Mouse (Mus musculus) adrenal gland, adult 8-10 months (tissue): ENCODE results near the gene Atf7ip. TPM values are rescaled to one million over a fixed set of nuclear protein-coding genes. Genes with fewer than 3 reads are reported as not detected.

Experiments used
- DNase-seq: peaks from one replicate; pipeline ENCODE4 v3.0.0; 2022
- total RNA-seq, 4 experiments: library from RNA; stranded (reverse); gene quantifications; 2 replicates each; pipeline ENCODE4 v1.2.4; 2022

Gene Atf7ip
- total RNA-seq, 4 experiments from 2014 or later: 79.2 to 127 (median 99.1) TPM

- peak; percentile 50 for DNase-seq
Measured at GRCm38 (mm10) chr6:136554774-136555522, 49.0 kb downstream of the Atf7ip start.

GRCm38 (mm10) chr6:136555523-136555915, 49.6 kb downstream of the Atf7ip start:
- peak; percentile 47 for DNase-seq

GRCm38 (mm10) chr6:136558288-136559005, 52.5 kb downstream of the Atf7ip start:
- no peak for DNase-seq

- DNase-seq: no peak
Measured at GRCm38 (mm10) chr6:136566002-136566401, 60.0 kb downstream of the Atf7ip start.

- no peak for DNase-seq
Measured at GRCm38 (mm10) chr6:136590739-136591138, 84.8 kb downstream of the Atf7ip start.

- no peak for DNase-seq
Measured at GRCm38 (mm10) chr6:136594541-136594940, 88.6 kb downstream of the Atf7ip start.

- no peak for DNase-seq
Measured at GRCm38 (mm10) chr6:136602601-136603000, 96.6 kb downstream of the Atf7ip start.

- DNase-seq: peak; percentile 19
Measured at GRCm38 (mm10) chr6:136611351-136612215, 105.6 kb downstream of the Atf7ip start.

- no peak for DNase-seq
Measured at GRCm38 (mm10) chr6:136612312-136612711, 106.3 kb downstream of the Atf7ip start.

- no peak for DNase-seq
Measured at GRCm38 (mm10) chr6:136614156-136614555, 108.2 kb downstream of the Atf7ip start.

GRCm38 (mm10) chr6:136620361-136621139, 114.6 kb downstream of the Atf7ip start:
- peak; percentile 50 for DNase-seq

GRCm38 (mm10) chr6:136625421-136625820, 119.5 kb downstream of the Atf7ip start:
- DNase-seq: no peak

GRCm38 (mm10) chr6:136629639-136630038, 123.7 kb downstream of the Atf7ip start:
- DNase-seq: no peak

- DNase-seq: no peak
Measured at GRCm38 (mm10) chr6:136631519-136631918, 125.6 kb downstream of the Atf7ip start.

- DNase-seq: no peak
Measured at GRCm38 (mm10) chr6:136631945-136632534, 126.1 kb downstream of the Atf7ip start.

- no peak for DNase-seq
Measured at GRCm38 (mm10) chr6:136633154-136633553, 127.2 kb downstream of the Atf7ip start.

GRCm38 (mm10) chr6:136633719-136634118, 127.8 kb downstream of the Atf7ip start:
- DNase-seq: no peak

- no peak for DNase-seq
Measured at GRCm38 (mm10) chr6:136634982-136635381, 129.0 kb downstream of the Atf7ip start.

GRCm38 (mm10) chr6:136644171-136644570, 138.2 kb downstream of the Atf7ip start:
- DNase-seq: no peak

- no peak for DNase-seq
Measured at GRCm38 (mm10) chr6:136645754-136646153, 139.8 kb downstream of the Atf7ip start.

GRCm38 (mm10) chr6:136646207-136646606, 140.2 kb downstream of the Atf7ip start:
- no peak for DNase-seq

- no peak for DNase-seq
Measured at GRCm38 (mm10) chr6:136647455-136647861, 141.5 kb downstream of the Atf7ip start.
